Mouse (Mus musculus) brain, embryonic 14.5 days (tissue): ENCODE data around the gene Shmt2. TPM values are rescaled to one million over a fixed set of nuclear protein-coding genes. Genes with fewer than 3 reads are reported as not detected.

Experiments used
- DNase-seq: peaks from one replicate; pipeline ENCODE4 v3.0.0-alpha.2; 2011; ENCODE audit warnings: low read depth
- CTCF ChIP-seq: fragments of 200-500 bp; IDR thresholded peaks from 2 replicates; pipeline ENCODE4 v1.5.1; 2012; ENCODE audit warnings: inconsistent platforms, mild to moderate bottlenecking, moderate library complexity, borderline replicate concordance; ENCODE audit not compliant: insufficient read depth, insufficient read length; ENCODE audit errors: extremely low read depth
- POLR2A ChIP-seq: fragments of 200-500 bp; IDR thresholded peaks from 2 replicates; pipeline ENCODE4 v1.6.1; 2012; ENCODE audit warnings: mild to moderate bottlenecking, inconsistent platforms, borderline replicate concordance; ENCODE audit not compliant: poor library complexity, insufficient read depth, insufficient read length, severe bottlenecking; ENCODE audit errors: extremely low read depth
- polyA plus RNA-seq: library from polyadenylated mRNA; depleted of rRNA; stranded (reverse); fragments of >200 nt; gene quantifications from 2 replicates; pipeline ENCODE4 v1.2.3, GENCODE M21; 2012

Shmt2 gene
- polyA plus RNA-seq, 1 experiment = 80.8 TPM

DNA sequence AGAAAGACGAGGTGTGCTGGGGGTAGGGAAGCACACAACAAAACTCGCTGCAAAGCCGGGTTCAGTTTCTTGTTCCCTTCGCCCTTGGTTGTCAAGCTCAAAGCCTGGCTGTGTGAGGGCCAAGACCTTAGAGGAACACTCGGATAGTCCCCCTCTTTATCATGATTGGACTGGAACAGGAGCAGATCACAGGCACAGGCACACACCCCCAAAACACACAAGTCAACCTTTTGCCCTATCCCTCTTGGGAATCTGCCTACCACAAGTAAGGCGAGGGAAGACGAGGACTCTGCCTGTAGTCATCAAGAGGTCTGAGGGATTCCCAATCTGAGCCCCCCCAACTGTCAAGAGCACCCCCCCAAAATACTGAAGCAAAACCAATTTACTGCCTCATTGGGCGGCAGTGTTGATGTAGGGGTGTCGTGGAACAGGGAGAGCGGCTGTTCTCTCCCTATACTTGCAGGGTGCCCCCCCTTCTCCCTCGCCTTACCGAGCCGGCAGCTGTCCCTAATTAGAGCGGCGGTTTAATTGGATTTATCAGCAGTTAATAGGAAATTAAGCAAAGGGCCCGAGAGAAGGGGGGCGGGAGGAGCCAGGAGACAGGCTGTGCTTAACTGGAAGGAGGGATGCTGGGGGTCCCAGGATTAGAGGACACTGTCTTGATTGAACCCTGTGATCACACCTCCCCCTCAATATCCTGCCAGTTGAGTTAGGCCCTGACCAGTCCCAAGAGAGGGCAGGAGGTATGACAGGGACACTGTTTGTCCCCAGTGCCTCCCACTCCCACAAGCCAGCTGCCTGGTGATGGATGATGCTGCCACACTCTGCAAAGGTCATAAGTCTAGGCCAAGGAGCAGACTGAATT, 12.2 kb downstream of the Shmt2 start:
- DNase-seq = peak; percentile 96
- TF ChIP-seq POLR2A (no peak), CTCF (no peak)

DNA sequence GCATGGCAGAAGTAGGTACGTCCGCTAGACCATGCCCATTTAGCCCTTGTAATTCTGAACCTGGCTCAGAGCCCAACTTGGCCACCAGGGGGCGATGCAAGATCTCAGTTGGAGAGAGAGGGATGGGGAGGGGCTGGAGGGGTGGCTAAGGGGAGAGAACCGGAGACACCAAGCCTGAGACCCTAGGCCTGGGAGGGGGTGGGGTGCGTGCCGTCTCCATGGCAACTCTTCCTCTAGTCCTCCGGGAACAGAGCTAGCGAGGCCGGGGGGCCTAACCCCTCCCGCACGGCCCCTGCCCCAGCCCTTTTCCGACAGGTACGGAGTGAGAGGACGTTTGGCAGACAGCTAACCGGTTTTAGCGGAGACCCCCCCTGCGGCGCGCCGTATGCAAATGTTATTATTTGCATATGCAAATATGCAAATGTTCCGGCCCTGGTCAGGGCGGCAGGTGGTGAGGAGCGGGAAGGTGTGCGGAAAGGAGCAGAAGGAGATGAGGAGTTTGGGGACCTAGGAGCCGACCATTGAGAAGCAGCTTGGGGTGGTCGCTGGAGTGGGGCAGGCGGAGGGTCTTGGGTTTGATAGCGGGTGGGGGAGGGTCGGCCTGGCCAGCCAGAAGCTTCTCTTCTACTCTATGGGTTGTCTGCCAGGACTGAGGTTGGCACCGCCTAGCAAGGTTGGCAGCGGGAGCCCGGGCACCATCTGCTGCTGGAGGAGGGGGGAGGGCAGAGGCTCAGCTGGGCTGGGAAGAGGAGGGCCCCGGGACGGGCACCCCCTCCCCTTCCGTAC, 13.0 kb downstream of the Shmt2 start:
- TF ChIP-seq POLR2A (no peak), CTCF (peak; percentile 94)
- peak; percentile 98 for DNase-seq

DNA sequence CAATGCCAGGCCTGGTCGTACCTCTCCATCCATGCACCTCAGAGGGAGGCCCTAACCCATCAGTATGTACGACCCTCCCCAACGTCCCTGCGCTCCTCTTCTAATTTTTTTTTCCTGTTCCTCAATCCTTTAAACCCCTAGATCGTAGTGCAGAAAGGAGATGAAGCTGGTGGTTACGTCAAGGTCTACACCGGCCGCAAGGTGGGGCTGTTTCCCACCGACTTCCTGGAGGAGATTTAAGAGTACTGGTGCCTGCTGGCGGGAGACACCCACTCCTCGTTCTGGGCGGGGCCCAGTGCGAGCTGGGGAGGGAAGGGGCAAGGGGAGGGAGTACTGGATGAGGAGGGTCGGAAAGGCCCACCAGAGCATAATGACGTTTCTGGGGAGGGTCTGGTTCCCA, 14.0 kb downstream of the Shmt2 start:
- TF ChIP-seq CTCF (peak; percentile 76), POLR2A (no peak)
- DNase-seq = peak; percentile 86

DNA sequence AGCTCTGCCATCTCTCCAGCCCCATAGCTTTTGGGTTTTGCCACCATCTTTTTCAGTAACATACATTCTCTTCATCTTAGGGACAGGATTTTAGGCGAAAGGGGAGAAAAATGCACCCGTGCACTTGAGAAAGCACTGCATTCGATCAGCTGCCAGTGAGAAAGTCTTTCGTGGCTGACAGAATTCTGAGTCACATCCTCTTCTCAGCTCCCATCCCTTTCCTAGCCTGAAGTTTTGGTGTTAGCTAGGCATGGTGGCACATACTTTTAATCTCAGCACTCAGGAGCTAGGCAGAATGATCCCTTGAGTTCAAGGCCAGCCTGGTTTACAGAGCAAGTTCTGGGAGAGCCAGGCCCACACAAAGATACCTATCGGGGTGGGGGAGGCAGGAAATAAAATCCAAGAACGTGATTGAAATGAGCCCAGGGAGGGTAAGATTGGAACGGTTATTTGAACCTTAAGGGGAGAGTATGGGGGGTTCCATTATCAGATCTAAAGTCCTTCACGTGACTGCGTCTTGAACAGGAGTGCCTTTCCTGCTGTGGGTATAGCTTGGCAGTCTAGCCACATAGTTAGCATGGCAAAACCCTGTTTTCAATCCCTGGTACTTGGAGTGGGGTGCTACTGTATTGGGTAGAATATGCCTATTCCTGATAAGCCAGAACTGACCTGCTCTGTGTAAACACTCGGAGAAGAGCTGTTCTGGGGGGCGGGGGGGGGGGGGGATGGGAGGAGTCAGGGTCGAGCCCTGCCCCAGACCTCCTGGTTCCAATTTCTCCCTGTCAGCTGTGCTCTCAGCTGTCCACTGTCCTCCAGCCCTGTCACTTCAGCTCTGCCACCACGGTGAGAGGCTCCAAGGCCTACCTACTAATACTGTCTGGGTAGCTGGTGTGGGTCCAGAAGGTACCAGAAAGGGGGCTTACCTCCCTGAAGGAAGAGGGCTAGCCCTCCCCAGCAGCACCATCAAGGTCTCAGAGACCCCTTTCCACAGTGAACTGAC, 21.1 kb downstream of the Shmt2 start, which contains the start of gene Stac3:
Gene Stac3 (plus strand): TSS at position 793 of the 1,000 bp plus-strand sequence.
- TF ChIP-seq POLR2A (no peak), CTCF (no peak)
- DNase-seq = no peak

DNA sequence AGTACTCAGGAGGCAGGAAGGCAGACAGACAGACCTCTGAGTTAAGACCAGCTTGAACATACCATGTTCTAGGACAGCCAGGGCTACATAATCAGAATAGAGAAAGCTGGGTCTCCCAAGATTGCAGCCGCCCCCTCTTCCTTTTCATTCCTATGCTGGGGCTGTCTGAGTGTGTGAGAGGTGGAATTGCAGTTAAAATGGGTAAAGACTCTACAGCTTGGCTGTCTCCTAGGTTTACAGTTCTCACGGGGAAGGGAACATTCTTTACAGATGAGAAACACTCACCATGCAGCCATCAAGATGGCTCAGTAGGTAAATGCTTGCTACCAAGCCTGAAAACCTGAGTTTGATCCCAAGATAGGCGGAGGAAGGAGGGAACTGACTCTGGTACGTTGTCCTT, 22.2 kb downstream of the Shmt2 start:
- no peak for DNase-seq
- TF ChIP-seq CTCF (no peak), POLR2A (no peak)

DNA sequence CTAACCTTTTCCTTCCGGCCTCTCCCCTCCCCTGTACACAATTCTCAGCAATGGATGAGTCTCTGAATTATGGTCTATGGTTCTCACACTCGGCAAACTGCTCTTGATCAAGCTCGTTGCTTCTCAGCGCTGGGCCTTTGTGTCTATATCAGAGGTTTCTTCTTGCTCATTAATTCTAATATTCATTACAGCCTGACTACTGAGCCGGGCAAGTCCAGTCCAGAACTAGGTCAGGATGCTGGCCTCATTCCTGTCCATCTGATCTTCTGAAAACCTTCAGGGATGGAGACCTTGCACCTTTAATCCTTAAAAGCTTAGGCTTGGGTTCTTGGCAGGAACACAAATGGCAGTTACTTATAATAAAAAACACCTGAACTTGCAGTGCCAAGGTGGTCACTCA, 22.7 kb downstream of the Shmt2 start:
- TF ChIP-seq CTCF = no peak
- TF ChIP-seq POLR2A = no peak
- no peak for DNase-seq

DNA sequence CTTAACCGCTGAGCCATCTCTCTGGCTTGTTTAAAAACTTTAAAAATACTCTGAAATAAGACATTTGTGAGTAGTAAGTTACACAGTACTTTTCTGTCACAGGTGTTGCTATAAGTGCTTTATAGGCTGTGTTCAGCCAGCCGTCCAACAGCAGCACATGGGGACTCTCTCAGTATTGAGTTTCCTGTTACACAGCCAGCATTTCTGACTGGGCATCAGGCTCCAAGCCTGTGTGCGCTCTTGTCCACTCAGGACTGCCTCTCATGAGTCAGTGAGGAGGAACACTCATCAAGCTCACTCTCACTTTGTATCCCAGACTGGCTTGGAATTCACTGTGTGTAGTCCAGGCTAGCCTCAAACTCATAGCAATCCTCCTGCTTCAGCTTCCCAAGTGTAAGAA, 26.1 kb downstream of the Shmt2 start:
- no peak for DNase-seq
- TF ChIP-seq CTCF (no peak), POLR2A (no peak)

DNA sequence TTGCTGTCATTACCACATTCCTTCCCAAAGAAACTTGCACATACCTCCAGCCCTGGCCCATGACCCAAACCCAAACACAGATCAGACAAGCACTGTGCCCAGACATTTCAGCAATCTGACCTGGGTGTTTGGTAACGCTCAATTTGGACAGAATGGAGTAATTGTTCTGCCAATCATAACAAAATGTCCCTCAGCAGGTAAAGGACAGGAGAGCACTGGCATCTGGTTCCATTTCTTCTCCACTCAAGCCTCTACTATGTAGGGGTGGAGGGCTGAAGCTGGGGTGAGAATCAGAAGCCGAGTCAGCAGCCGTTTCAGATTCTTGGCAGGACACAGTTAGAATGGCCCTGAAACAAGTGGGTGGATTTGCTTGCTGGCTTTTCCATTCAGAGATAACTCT, 30.1 kb downstream of the Shmt2 start:
- TF ChIP-seq POLR2A = no peak
- TF ChIP-seq CTCF = no peak
- DNase-seq = no peak

DNA sequence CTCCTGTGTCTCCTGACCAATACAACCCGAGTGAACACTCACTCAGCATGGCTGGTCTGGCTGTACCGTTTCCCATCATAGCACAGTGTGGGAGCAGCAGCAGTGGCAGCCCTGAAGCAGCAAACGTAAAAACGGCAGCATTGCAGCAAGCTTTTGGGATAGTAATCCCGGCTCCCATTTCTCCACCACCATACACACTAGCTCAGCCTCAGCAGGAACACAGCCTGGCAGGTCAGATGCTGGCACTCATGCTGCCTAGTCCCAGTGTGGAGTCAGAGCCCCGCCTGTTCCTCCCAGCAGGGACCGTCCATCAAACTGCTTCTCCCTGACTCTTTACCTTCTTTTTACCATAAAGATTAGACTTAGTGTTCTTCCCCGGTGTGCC, 31.1 kb downstream of the Shmt2 start:
- no peak for DNase-seq
- TF ChIP-seq POLR2A (no peak), CTCF (no peak)
